8 mouse cellular contexts compared by ENCODE assay signal in genomic region chr11:70459601-70460101, GRCm38 (mm10). TPM values are rescaled to one million over a fixed set of nuclear protein-coding genes. Genes with fewer than 3 reads are reported as not detected.
A peak's percentile ranks its signal among the peaks of the same experiment; 100 is the strongest.
DNase-seq lines count a peak whose midpoint lies in the region; ATAC-seq and TF ChIP-seq lines count a peak whose summit lies in the region.

TSS of gene Cxcl16 (minus strand) at chr11:70459984.

- no peak for TF ChIP-seq CTCF in lung, postnatal 0 days (IDR thresholded peaks at IDR 0.05)

- WGBS in lung, postnatal 0 days, result 6% methylated on average over 30 of the region's 30 CpGs

- peaks cover 8% of the 10 kb centered on the region; the same call in 1 of the 2 replicates for H3K36me3 ChIP-seq in lung, postnatal 0 days (ENCODE audit: insufficient read depth, low read length)

- peak within 1 kb of the TSS; percentile 80 for H3K4me2 ChIP-seq in lung, postnatal 0 days (replicated peaks; ENCODE audit: low read depth, low read length)

- peak; percentile 63 for DNase-seq in ZHBTc4 (ENCODE audit: low read depth, low spot score)
- DNase-seq in embryo, embryonic 11 days, result peak; percentile 20
- DNase-seq in heart, adult 9 months (ENCODE audit: low spot score in 2 of 2), result peak; percentile 79
- DNase-seq in kidney, adult 8-10 months, result peak; percentile 46 to 62
- peak; percentile 94 for DNase-seq in lung, postnatal 0 days (ENCODE audit: low spot score)
- peak; percentile 60 for DNase-seq in ovary, postnatal 36 days (ENCODE audit: low spot score)
- DNase-seq in thymus, postnatal 25 days, result no peak
- DNase-seq in frontal cortex, postnatal 36 days (ENCODE audit: low spot score in 2 of 2), result no peak

- H3K27me3 ChIP-seq in lung, postnatal 0 days (replicated peaks; ENCODE audit: insufficient read depth, low read length), result no peaks in the 10 kb centered on the region

- H3K4me3 ChIP-seq in lung, postnatal 0 days (ENCODE audit: low read depth, low read length), result peak within 1 kb of the TSS; percentile 80

- no peaks in the 10 kb centered on the region for H3K4me1 ChIP-seq in lung, postnatal 0 days (ENCODE audit: insufficient read depth, low read depth, low read length)

- H3K9ac ChIP-seq in lung, postnatal 0 days (replicated peaks; ENCODE audit: low read depth), result peak within 1 kb of the TSS; percentile 83

- H3K9me3 ChIP-seq in lung, postnatal 0 days (ENCODE audit: low read length), result no peaks in the 10 kb centered on the region

- peak within 1 kb of the TSS; percentile 91 for H3K27ac ChIP-seq in lung, postnatal 0 days (ENCODE audit: low read length)

- peak; percentile 47; the same call in 1 of the 2 replicates for TF ChIP-seq EP300 in lung, postnatal 0 days (IDR thresholded peaks at IDR 0.05)

- peak; percentile 96 for ATAC-seq in lung, postnatal 0 days

RNA-seq across cellular contexts. Expression of gene Cxcl16, which starts in this region (rescaled TPM):
- 45.1 and 52.3 TPM in 2 replicates for polyA plus RNA-seq in lung, postnatal 0 days (2015; fragmentation: Nextera tagmentation; extraction: Ambion mirVana)

Comparison
In these comparisons a context has a peak if more than half of its experiments do, and no peak if none do; other contexts are left out.
1. DNase-seq: peak in ZHBTc4 (single experiment), embryo, embryonic 11 days (single experiment), heart, adult 9 months (2 of 2), kidney, adult 8-10 months (2 of 2), lung, postnatal 0 days (single experiment) and ovary, postnatal 36 days (single experiment); none in thymus, postnatal 25 days (single experiment) and frontal cortex, postnatal 36 days (0 of 2).